Mouse (Mus musculus): ENCODE data around the gene Gm12355. TPM values are rescaled to one million over a fixed set of nuclear protein-coding genes. Genes with fewer than 3 reads are reported as not detected.
A peak's percentile ranks its signal among the peaks of the same experiment; 100 is the strongest.
"Not testable (repeated sequence)": the region's sequence is repeated elsewhere in the genome, so short reads cannot be mapped to it uniquely, and the experiment has no call there.

Gm12355 gene
- polyA plus RNA-seq (2016; fragmentation: Nextera tagmentation; extraction: Ambion mirVana), result 0.82 and 1.0 TPM in 2 replicates

- no peak within 1 kb of the TSS for H3K4me3 ChIP-seq
- WGBS, result 88% methylated on average over 10 of the region's 10 CpGs
- H3K27me3 ChIP-seq (replicated peaks), result no peaks in the 10 kb centered on the region
- H3K4me2 ChIP-seq (replicated peaks), result no peak within 1 kb of the TSS
- H3K4me1 ChIP-seq, result no peaks in the 10 kb centered on the region
- H3K27ac ChIP-seq, result no peak within 1 kb of the TSS
- no peak within 1 kb of the TSS for H3K9ac ChIP-seq
- no peaks in the 10 kb centered on the region for H3K36me3 ChIP-seq
- no peaks in the 10 kb centered on the region for H3K9me3 ChIP-seq
- no peak for ATAC-seq (ENCODE audit: low FRiP score, low read depth)
These were observed at the start of gene Gm12355, which contains the start of gene Gsdma3 for GRCm38 (mm10) chr11:98625611-98626410. TSS of gene Gm12355 (minus strand) at chr11:98625661. TSS of gene Gsdma3 (plus strand) at chr11:98626360.

DNA sequence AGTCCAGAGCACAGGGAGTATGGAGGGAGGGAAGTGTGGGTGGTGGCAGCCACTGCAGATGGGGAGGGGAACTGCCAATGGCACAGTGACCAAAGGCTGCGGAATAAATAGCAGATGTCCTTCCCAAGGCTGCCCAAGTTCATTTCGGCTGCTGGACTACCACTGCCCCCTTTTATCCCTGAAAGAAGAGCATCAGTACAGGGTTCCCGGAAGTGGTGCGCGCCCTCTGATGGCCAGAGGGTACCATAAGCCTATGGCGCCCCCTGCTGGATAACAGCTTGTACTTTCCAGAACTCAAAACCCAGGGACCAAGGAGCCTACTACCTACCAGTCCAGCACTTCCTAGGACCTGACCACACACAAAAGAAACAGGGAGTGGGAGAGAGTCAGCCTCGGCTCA lies 47.7 kb upstream of the Gm12355 start:
- peak overlapping the region; percentile 36; the same call in 1 of the 2 replicates for H3K4me2 ChIP-seq (replicated peaks)
- ATAC-seq (ENCODE audit: low FRiP score, low read depth), result not testable (repeated sequence)

DNA sequence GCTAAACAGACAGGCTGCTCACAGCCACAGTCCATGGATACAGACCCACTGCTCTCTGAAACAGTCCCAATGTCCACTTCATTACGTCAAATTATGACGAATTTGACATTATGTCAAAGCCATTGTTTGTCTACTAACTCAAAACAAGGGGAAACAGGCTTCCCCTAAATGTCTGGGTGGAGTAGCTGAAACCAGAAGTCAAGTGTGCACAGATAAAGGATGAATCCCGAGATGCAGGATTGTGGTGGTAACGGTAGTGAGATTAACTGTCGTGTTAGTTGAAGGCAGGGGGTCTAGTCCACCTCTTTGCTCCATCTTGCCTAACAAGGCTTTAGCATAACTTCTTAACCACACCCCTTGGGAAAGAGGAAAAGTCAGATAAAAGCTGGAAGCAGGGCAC lies 47.0 kb upstream of the Gm12355 start:
- no peak for ATAC-seq (ENCODE audit: low FRiP score, low read depth)
- Histone ChIP-seq H3K4me1 (no peaks in the 10 kb centered on the region), H3K9ac (no peak overlapping the region), H3K9me3 (no peaks in the 10 kb centered on the region), H3K27me3 (replicated peaks) (peaks cover 7% of the 10 kb centered on the region), H3K27ac (no peak overlapping the region), H3K4me2 (replicated peaks) (no peak overlapping the region), H3K36me3 (no peaks in the 10 kb centered on the region), H3K4me3 (no peak overlapping the region)
- WGBS, result 87% methylated on average over 5 of the region's 5 CpGs

More for the DNA sequence above, 47.7 kb upstream of the Gm12355 start:
- H3K9ac ChIP-seq; H3K9me3 ChIP-seq; H3K27me3 ChIP-seq (replicated peaks); H3K27ac ChIP-seq; H3K4me1 ChIP-seq; H3K4me3 ChIP-seq; H3K36me3 ChIP-seq: not testable (repeated sequence)
- 6% methylated on average over 6 of the region's 7 CpGs for WGBS

DNA sequence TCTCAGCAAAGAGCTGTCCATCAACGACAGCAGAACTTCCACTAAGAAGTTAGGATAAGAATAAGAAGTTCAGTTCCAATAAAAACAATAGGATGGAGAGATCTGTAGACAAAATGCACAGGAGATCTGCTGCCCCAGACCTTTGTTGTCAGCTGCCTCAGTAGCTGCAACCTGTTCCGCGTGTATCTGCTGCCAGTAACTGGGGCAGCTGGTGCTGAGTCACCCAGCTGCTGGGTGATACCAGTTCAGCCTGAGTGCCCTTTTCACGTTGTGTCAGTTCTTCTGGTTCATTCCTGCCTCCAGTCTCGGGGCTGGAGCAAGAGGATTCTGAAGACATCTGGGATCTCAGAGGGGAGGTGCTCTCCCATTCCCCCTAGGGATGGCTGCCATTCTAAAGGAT lies 46.4 kb upstream of the Gm12355 start:
- no peak overlapping the region for H3K27ac ChIP-seq
- whole genome bisulfite sequencing, result 68% methylated on average over 5 of the region's 5 CpGs
- ATAC-seq (ENCODE audit: low FRiP score, low read depth), result no peak
- H3K9me3 ChIP-seq, result no peaks in the 10 kb centered on the region
- H3K4me2 ChIP-seq (replicated peaks), result no peak overlapping the region
- H3K36me3 ChIP-seq, result no peaks in the 10 kb centered on the region
- peaks cover 8% of the 10 kb centered on the region for H3K27me3 ChIP-seq (replicated peaks)
- H3K4me3 ChIP-seq, result no peak overlapping the region
- H3K9ac ChIP-seq, result no peak overlapping the region
- no peaks in the 10 kb centered on the region for H3K4me1 ChIP-seq

DNA sequence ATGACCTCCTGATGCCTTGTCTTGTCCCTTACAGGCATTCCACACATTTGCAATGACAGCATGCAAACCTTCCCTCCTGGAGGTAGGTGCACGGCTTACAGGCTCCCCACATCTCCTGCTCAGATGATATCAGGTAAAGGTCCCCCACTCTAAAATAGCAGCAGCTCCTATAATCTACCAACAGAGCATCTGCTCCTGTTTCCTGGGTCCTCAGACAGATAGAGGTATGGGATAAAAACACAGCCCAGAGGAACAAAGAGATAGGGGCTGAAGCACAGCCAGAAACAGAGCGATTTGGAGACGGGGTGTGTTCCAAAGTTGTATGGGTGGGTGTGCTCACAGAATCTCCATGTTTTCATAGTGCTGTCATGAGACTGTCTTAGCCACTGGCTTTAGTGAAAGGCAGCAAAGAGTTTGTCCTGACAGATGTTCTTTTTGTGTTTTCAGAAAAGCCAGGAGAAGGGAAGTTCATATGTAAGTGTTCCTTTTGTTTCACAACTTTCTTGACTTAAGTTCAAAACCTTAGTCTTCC lies 45.9 kb upstream of the Gm12355 start:
- no peaks in the 10 kb centered on the region for H3K36me3 ChIP-seq
- ATAC-seq (ENCODE audit: low FRiP score, low read depth), result no peak
- H3K9me3 ChIP-seq, result no peaks in the 10 kb centered on the region
- H3K9ac ChIP-seq, result no peak overlapping the region
- no peaks in the 10 kb centered on the region for H3K4me1 ChIP-seq
- no peak overlapping the region for H3K4me3 ChIP-seq
- H3K27me3 ChIP-seq (replicated peaks), result peaks cover 8% of the 10 kb centered on the region
- no peak overlapping the region for H3K27ac ChIP-seq
- H3K4me2 ChIP-seq (replicated peaks), result no peak overlapping the region
- 78% methylated on average over 3 of the region's 3 CpGs for WGBS

DNA sequence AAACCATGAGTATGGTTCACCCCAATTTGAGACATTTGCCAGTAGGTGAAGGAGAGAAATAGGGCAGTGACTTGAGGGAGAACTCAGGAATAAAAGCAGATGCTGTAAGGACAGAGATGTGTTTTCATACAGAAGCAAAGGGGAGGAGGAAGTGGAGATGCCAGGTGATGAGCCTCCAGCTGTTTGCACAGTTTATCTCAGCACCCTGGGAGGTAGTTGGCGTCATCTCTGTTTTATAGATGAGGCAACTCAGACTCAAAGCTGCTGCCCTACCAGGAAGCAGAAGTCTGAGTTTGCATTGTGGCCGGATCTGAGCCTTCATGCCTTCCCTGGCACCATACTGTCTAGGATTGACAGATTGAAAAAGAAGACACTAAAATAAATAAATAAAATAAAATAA lies 43.5 kb upstream of the Gm12355 start:
- H3K27me3 ChIP-seq (replicated peaks), result peaks cover 8% of the 10 kb centered on the region
- H3K36me3 ChIP-seq, result no peaks in the 10 kb centered on the region
- H3K27ac ChIP-seq, result no peak overlapping the region
- H3K9me3 ChIP-seq, result no peaks in the 10 kb centered on the region
- H3K4me1 ChIP-seq, result no peaks in the 10 kb centered on the region
- ATAC-seq (ENCODE audit: low FRiP score, low read depth), result no peak
- 66% methylated on average over 2 of the region's 2 CpGs for WGBS
- H3K4me2 ChIP-seq (replicated peaks), result no peak overlapping the region
- no peak overlapping the region for H3K9ac ChIP-seq
- H3K4me3 ChIP-seq, result no peak overlapping the region

DNA sequence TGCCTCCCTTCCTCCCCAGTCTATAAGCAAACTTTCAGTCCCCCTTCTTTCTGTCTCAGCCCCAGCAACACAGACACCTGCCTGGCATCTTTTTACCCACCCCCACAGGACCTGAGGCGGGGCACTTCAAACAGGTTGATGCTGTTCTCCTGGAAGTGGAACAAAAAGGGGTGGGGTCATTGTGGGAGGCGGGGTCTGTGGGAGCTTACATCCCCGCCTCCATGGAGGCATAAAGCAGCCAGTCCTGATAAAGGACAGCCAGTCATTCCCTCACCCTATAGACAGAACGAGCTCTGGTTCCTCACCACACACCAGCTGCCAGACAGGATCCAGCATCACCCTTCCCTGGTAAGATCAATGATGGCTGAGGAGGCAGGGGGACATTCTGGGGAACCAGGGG lies 38.6 kb upstream of the Gm12355 start, which contains the start of gene Gsdma:
Gsdma (plus strand) TSS at position 261 of the 400 bp plus-strand sequence.
- no peaks in the 10 kb centered on the region for H3K9me3 ChIP-seq
- no peaks in the 10 kb centered on the region for H3K4me1 ChIP-seq
- peaks cover 8% of the 10 kb centered on the region for H3K27me3 ChIP-seq (replicated peaks)
- H3K9ac ChIP-seq, result no peak within 1 kb of the TSS
- no peak within 1 kb of the TSS for H3K4me2 ChIP-seq (replicated peaks)
- no peak within 1 kb of the TSS for H3K4me3 ChIP-seq
- H3K36me3 ChIP-seq, result no peaks in the 10 kb centered on the region
- ATAC-seq (ENCODE audit: low FRiP score, low read depth), result no peak
- H3K27ac ChIP-seq, result no peak within 1 kb of the TSS
- 27% methylated on average over 4 of the region's 4 CpGs for WGBS

GRCm38 (mm10) chr11:98660517-98660916 lies 35.1 kb upstream of the Gm12355 start:
- no peak for ATAC-seq (ENCODE audit: low FRiP score, low read depth)
- H3K4me3 ChIP-seq, result no peak overlapping the region
- WGBS, result 8% methylated on average over 6 of the region's 6 CpGs
- no peak overlapping the region for H3K9ac ChIP-seq
- no peaks in the 10 kb centered on the region for H3K9me3 ChIP-seq
- no peaks in the 10 kb centered on the region; the same call in 1 of the 2 replicates for H3K27me3 ChIP-seq (replicated peaks)
- H3K4me1 ChIP-seq, result no peaks in the 10 kb centered on the region
- H3K27ac ChIP-seq, result no peak overlapping the region; the same call in 1 of the 2 replicates
- H3K36me3 ChIP-seq, result no peaks in the 10 kb centered on the region
- peak overlapping the region; percentile 36; the same call in 1 of the 2 replicates for H3K4me2 ChIP-seq (replicated peaks)

GRCm38 (mm10) chr11:98655076-98655475 lies 29.6 kb upstream of the Gm12355 start:
- not testable (repeated sequence) for H3K4me1 ChIP-seq; ATAC-seq (ENCODE audit: low FRiP score, low read depth); H3K9me3 ChIP-seq; H3K27me3 ChIP-seq (replicated peaks); H3K4me2 ChIP-seq (replicated peaks); H3K9ac ChIP-seq; H3K4me3 ChIP-seq; H3K36me3 ChIP-seq; H3K27ac ChIP-seq
- 12% methylated on average over 7 of the region's 7 CpGs for WGBS

DNA sequence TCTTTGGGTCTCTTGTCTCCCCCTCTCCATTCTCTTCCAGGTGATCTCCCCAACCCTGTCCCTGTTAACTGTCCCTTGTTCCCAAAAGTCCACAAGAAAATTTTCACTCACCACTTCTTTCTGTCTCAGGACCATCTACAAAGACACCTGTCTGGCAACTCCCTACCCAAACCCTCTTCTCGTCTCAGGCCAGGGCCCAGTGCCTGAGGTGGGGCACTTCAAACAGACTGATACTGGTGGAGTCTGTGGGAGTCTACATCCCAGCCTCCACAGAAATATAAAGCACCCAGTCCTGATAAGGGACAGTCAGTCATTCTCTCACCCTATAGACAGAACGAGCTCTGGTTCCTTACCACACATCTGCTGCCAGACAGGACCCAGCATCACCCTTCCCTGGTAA lies 21.0 kb upstream of the Gm12355 start, which contains the start of gene Gsdma2:
Gsdma2 (plus strand) TSS at position 301 of the 400 bp plus-strand sequence.
- H3K27me3 ChIP-seq (replicated peaks), result no peaks in the 10 kb centered on the region
- ATAC-seq (ENCODE audit: low FRiP score, low read depth), result no peak
- no peak within 1 kb of the TSS for H3K4me3 ChIP-seq
- no peaks in the 10 kb centered on the region for H3K9me3 ChIP-seq
- H3K4me1 ChIP-seq, result no peaks in the 10 kb centered on the region
- WGBS, result 69% methylated on average over 2 of the region's 2 CpGs
- H3K27ac ChIP-seq, result no peak within 1 kb of the TSS
- no peaks in the 10 kb centered on the region for H3K36me3 ChIP-seq
- no peak within 1 kb of the TSS for H3K4me2 ChIP-seq (replicated peaks)
- H3K9ac ChIP-seq, result no peak within 1 kb of the TSS

- ATAC-seq (ENCODE audit: low FRiP score, low read depth), result no peak
- Histone ChIP-seq H3K9ac (no peak overlapping the region), H3K4me2 (replicated peaks) (no peak overlapping the region), H3K27ac (no peak overlapping the region), H3K27me3 (replicated peaks) (no peaks in the 10 kb centered on the region), H3K4me1 (no peaks in the 10 kb centered on the region), H3K36me3 (no peaks in the 10 kb centered on the region), H3K4me3 (no peak overlapping the region), H3K9me3 (no peaks in the 10 kb centered on the region)
- WGBS, result 79% methylated on average over 2 of the region's 2 CpGs
These were observed 20.5 kb upstream of the Gm12355 start for GRCm38 (mm10) chr11:98645946-98646345.

GRCm38 (mm10) chr11:98644757-98645156 lies 19.3 kb upstream of the Gm12355 start:
- no peaks in the 10 kb centered on the region for H3K9me3 ChIP-seq
- no peaks in the 10 kb centered on the region for H3K36me3 ChIP-seq
- WGBS, result 85% methylated on average over 3 of the region's 3 CpGs
- no peak overlapping the region for H3K27ac ChIP-seq
- no peak for ATAC-seq (ENCODE audit: low FRiP score, low read depth)
- no peak overlapping the region for H3K4me3 ChIP-seq
- H3K4me1 ChIP-seq, result no peaks in the 10 kb centered on the region
- no peak overlapping the region for H3K9ac ChIP-seq
- no peak overlapping the region for H3K4me2 ChIP-seq (replicated peaks)
- no peaks in the 10 kb centered on the region for H3K27me3 ChIP-seq (replicated peaks)
